Comparison of ENCODE assay signal across 8 mouse cellular contexts in the genomic region with DNA sequence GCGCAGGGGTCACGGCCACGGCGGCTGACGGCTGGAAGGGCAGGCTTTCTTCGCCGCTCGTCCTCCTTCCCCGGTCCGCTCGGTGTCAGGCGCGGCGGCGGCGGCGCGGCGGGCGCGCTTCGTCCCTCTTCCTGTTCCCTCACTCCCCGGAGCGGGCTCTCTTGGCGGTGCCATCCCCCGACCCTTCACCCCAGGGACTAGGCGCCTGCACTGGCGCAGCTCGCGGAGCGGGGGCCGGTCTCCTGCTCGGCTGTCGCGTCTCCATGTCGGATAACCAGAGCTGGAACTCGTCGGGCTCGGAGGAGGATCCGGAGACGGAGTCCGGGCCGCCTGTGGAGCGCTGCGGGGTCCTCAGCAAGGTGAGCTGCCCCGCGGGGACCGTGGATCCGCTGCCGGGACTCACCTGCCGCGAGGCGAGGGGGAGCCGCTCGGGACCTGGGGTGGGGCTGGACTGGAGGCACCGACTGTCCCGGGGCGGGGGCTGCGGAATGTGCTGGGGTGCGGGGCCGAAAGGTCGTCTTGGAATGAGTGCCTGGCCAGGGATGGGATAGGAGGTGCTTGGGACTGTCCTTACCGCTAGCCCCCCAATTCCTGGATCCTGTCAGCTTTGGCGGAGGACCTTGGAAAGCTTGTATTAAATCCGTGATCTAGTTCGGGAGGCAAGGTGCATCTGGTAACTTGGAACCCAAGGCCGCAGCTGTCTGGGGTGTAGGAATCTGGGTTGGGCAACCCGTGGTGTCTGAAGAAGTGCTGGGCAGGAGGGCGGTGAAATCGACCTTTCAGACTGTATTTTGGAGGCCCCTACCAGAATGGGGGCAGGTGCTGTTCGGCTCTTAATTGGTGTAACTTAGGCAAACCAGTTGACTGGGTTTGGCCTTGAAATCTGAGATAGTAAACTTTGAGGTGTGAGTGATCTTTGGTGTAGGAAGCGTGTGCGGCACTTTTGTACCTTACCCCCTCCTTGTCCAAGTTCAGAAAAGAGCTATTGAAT. TPM values are rescaled to one million over a fixed set of nuclear protein-coding genes. Genes with fewer than 3 reads are reported as not detected.
A peak's percentile ranks its signal among the peaks of the same experiment; 100 is the strongest.
DNase-seq lines count a peak whose midpoint lies in the region; ATAC-seq lines count a peak whose summit lies in the region.

No protein-coding gene starts in this region.

- H3K4me3 ChIP-seq in hindbrain, embryonic 10.5 days: peak overlapping the region; percentile 99
- H3K4me3 ChIP-seq in limb, embryonic 11.5 days (ENCODE audit: low read depth, low read length): peak overlapping the region; percentile 95
- H3K4me3 ChIP-seq in midbrain, embryonic 12.5 days: peak overlapping the region; percentile 79

- WGBS in hindbrain, embryonic 10.5 days: under 1% methylated on average over 73 of the region's 73 CpGs
- 1% methylated on average over 63 of the region's 73 CpGs for WGBS in limb, embryonic 11.5 days
- whole genome bisulfite sequencing in midbrain, embryonic 12.5 days: under 1% methylated on average over 65 of the region's 73 CpGs

- peak overlapping the region; percentile 91 for H3K9ac ChIP-seq in limb, embryonic 11.5 days (ENCODE audit: low read length)
- peak overlapping the region; percentile 91 for H3K9ac ChIP-seq in midbrain, embryonic 12.5 days (replicated peaks)

- H3K4me2 ChIP-seq in limb, embryonic 11.5 days (ENCODE audit: low read depth, severe bottlenecking): peak overlapping the region; percentile 86
- peak overlapping the region; percentile 81 for H3K4me2 ChIP-seq in midbrain, embryonic 12.5 days (replicated peaks)

- H3K4me1 ChIP-seq in hindbrain, embryonic 10.5 days (replicated peaks): peaks cover 21% of the 10 kb centered on the region
- 0 out of 2 replicates have a peak, but pooled peaks cover 3% of the 10 kb centered on the region for H3K4me1 ChIP-seq in limb, embryonic 11.5 days (ENCODE audit: control insufficient read depth, insufficient read depth, low read length)
- H3K4me1 ChIP-seq in midbrain, embryonic 12.5 days: peaks cover 9% of the 10 kb centered on the region

- ATAC-seq in erythroblast, adult 5-6 weeks (replicated peaks; ENCODE audit: low FRiP score, poor library complexity, severe bottlenecking): peak; percentile 41
- peak; percentile 74 for ATAC-seq in limb, embryonic 11.5 days (ENCODE audit: insufficient number of reproducible peaks, low FRiP score, low TSS enrichment, low read depth)
- no peak; the same call in none of the 2 replicates for ATAC-seq in midbrain, embryonic 12.5 days (ENCODE audit: low FRiP score, low read depth)

- peak; percentile 50 to 54 for DNase-seq in layer of hippocampus, adult 18-20 months (ENCODE audit: low spot score in 2 of 2)
- DNase-seq in layer of hippocampus, postnatal 10 days (ENCODE audit: low spot score in 2 of 2): no peak
- peak; percentile 61 for DNase-seq in MN1 (ENCODE audit: low spot score)
- DNase-seq in hindbrain, embryonic 10.5 days (ENCODE audit: low spot score): no peak
- DNase-seq in limb, embryonic 11.5 days (ENCODE audit: low spot score): no peak
- peak; percentile 78 for DNase-seq in thymus, postnatal 14 days

- no peaks in the 10 kb centered on the region for H3K9me3 ChIP-seq in hindbrain, embryonic 10.5 days
- no peaks in the 10 kb centered on the region for H3K9me3 ChIP-seq in limb, embryonic 11.5 days (ENCODE audit: control insufficient read depth, low read length)
- H3K9me3 ChIP-seq in midbrain, embryonic 12.5 days: no peaks in the 10 kb centered on the region

- H3K36me3 ChIP-seq in hindbrain, embryonic 10.5 days: no peaks in the 10 kb centered on the region
- no peaks in the 10 kb centered on the region for H3K36me3 ChIP-seq in limb, embryonic 11.5 days (ENCODE audit: control insufficient read depth, insufficient read depth, low read length)
- H3K36me3 ChIP-seq in midbrain, embryonic 12.5 days: no peaks in the 10 kb centered on the region

- H3K27ac ChIP-seq in hindbrain, embryonic 10.5 days: peak overlapping the region; percentile 98
- H3K27ac ChIP-seq in limb, embryonic 11.5 days (replicated peaks; ENCODE audit: low read depth, low read length): peak overlapping the region; percentile 53
- peak overlapping the region; percentile 94 for H3K27ac ChIP-seq in midbrain, embryonic 12.5 days (replicated peaks)

- no peaks in the 10 kb centered on the region for H3K27me3 ChIP-seq in hindbrain, embryonic 10.5 days (ENCODE audit: insufficient read depth, poor library complexity, severe bottlenecking)
- no peaks in the 10 kb centered on the region for H3K27me3 ChIP-seq in limb, embryonic 11.5 days (ENCODE audit: control insufficient read depth, insufficient read depth, low read length)
- H3K27me3 ChIP-seq in midbrain, embryonic 12.5 days: no peaks in the 10 kb centered on the region

RNA-seq across cellular contexts. Expression of a gene that starts 0.8 kb away (rescaled TPM):
- 10 to 100 TPM; 65.4 to 73.8 TPM for total RNA-seq in layer of hippocampus, adult 18-20 months (2021)
- 10 to 100 TPM; 59.4 to 60.0 TPM for total RNA-seq in layer of hippocampus, postnatal 10 days (2021)
- total RNA-seq in erythroblast, adult 5-6 weeks (2015; ENCODE audit: low replicate concordance): 42.3 and 56.6 TPM in 2 replicates
- 45.4 and 57.6 TPM in 2 replicates for total RNA-seq in erythroblast, adult 5-6 weeks (2017; ENCODE audit: low replicate concordance)
- 6.4 and 6.8 TPM in 2 replicates for polyA plus RNA-seq in hindbrain, embryonic 10.5 days (2016; fragmentation: Nextera tagmentation; extraction: Ambion mirVana)
- polyA plus RNA-seq in limb, embryonic 11.5 days (2014; fragmentation: Nextera tagmentation; extraction: Ambion mirVana): 6.4 and 6.5 TPM in 2 replicates
- 8.6 and 10.1 TPM in 2 replicates for polyA plus RNA-seq in midbrain, embryonic 12.5 days (2016; fragmentation: Nextera tagmentation; extraction: Ambion mirVana)

RNA-seq across cellular contexts. Expression of a gene that starts 0.8 kb away (rescaled TPM):
- 10 to 100 TPM; 13.5 to 14.3 TPM for total RNA-seq in layer of hippocampus, adult 18-20 months (2021)
- total RNA-seq in layer of hippocampus, postnatal 10 days (2021): 10 to 100 TPM in 1 of 2 experiments, 1 to 10 TPM in 1; 9.8 to 10.2 TPM
- 0.58 and 5.6 TPM in 2 replicates for total RNA-seq in erythroblast, adult 5-6 weeks (2015; ENCODE audit: low replicate concordance)
- total RNA-seq in erythroblast, adult 5-6 weeks (2017; ENCODE audit: low replicate concordance): 3.3 and 6.6 TPM in 2 replicates
- 7.5 and 9.1 TPM in 2 replicates for polyA plus RNA-seq in hindbrain, embryonic 10.5 days (2016; fragmentation: Nextera tagmentation; extraction: Ambion mirVana)
- polyA plus RNA-seq in limb, embryonic 11.5 days (2014; fragmentation: Nextera tagmentation; extraction: Ambion mirVana): 8.9 and 11.3 TPM in 2 replicates
- polyA plus RNA-seq in midbrain, embryonic 12.5 days (2016; fragmentation: Nextera tagmentation; extraction: Ambion mirVana): 6.3 and 8.0 TPM in 2 replicates

RNA-seq across cellular contexts. Expression of a gene that starts 52.7 kb away (rescaled TPM):
- not detected for total RNA-seq in layer of hippocampus, adult 18-20 months (2021)
- not detected for total RNA-seq in layer of hippocampus, postnatal 10 days (2021)
- not detected in 2 replicates for total RNA-seq in erythroblast, adult 5-6 weeks (2015; ENCODE audit: low replicate concordance)
- total RNA-seq in erythroblast, adult 5-6 weeks (2017; ENCODE audit: low replicate concordance): not detected in 2 replicates
- polyA plus RNA-seq in hindbrain, embryonic 10.5 days (2016; fragmentation: Nextera tagmentation; extraction: Ambion mirVana): not detected in 2 replicates
- not detected in 2 replicates for polyA plus RNA-seq in limb, embryonic 11.5 days (2014; fragmentation: Nextera tagmentation; extraction: Ambion mirVana)
- polyA plus RNA-seq in midbrain, embryonic 12.5 days (2016; fragmentation: Nextera tagmentation; extraction: Ambion mirVana): not detected in 2 replicates

Comparison
In these comparisons a context has a peak if more than half of its experiments do, and no peak if none do; other contexts are left out.
1. DNase-seq: peak in layer of hippocampus, adult 18-20 months (2 of 2), MN1 (single experiment) and thymus, postnatal 14 days (single experiment); none in layer of hippocampus, postnatal 10 days (0 of 2), hindbrain, embryonic 10.5 days (single experiment) and limb, embryonic 11.5 days (single experiment).
2. Peak in every context shown above with its lines, with median percentiles within 50 percentile points of each other: H3K27ac ChIP-seq and H3K4me3 ChIP-seq.